Mouse (Mus musculus) kidney, postnatal 4 days (tissue): Measurements from ENCODE around the gene Stxbp6.
"Not testable (repeated sequence)": the region's sequence is repeated elsewhere in the genome, so short reads cannot be mapped to it uniquely, and the experiment has no call there.

Source experiments
- DNase-seq, 2 experiments: peaks; one replicate each; pipeline ENCODE4 v3.0.0; 2021; ENCODE audit warnings: mixed read lengths in 2 of 2

Stxbp6 gene

DNA sequence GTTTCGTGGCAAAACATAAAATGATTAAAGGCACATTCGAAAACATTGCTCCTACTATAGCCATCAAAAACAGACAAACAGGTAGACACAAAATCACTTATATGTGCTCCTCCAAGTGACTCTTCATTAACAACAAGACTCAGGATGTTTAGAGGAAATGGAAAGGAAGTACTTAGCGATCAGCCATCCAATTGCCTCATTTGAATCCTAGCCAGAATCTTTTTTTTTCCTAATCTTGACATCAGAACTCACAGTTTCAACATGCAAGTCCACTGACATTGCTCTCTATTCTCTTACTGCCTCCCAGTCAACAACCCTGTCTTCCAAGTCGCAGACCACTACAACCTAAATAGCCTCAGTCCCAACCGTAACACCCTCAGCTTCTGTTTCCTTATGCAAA is 21.2 kb downstream of the Stxbp6 start:
- DNase-seq, result no peak

DNA sequence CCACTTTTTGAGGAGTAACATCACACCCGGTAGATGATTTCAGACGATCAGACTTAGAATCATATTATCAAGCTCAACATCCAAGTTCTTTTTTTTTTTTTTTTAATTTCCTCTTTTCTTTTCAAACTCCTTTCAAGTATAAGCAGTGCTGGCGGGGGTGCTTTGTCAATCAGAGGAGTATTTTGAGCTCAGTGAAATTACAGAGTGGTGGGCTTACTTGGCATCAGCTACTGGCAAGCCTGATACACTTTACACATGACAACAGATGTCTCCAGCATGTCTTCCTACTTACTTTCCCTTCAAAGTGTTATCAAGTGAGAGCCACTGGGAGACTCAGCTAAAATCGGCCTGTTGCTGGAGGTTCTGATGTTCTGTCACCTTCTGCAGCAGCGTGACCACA is 21.6 kb downstream of the Stxbp6 start:
- DNase-seq, result no peak

DNA sequence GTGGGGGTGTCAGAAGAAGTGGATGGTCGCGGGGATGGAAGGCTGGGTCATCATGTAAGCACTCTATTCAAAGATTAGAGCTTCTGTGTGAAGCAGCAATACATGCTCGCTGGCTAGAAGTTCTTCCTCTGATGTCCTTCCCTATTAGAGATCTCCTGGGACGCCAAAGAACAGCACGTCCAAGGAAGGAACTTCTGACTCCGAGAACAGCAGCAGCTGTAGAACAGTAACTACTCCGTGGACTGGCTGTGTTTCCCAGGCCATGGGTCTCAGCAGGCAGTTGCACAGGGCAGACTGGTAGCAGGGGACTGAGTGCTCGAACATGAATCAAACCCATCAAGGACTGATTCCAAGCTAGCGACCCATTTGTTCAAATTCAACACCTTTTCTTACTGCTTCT is 24.6 kb downstream of the Stxbp6 start:
- no peak for DNase-seq

DNA sequence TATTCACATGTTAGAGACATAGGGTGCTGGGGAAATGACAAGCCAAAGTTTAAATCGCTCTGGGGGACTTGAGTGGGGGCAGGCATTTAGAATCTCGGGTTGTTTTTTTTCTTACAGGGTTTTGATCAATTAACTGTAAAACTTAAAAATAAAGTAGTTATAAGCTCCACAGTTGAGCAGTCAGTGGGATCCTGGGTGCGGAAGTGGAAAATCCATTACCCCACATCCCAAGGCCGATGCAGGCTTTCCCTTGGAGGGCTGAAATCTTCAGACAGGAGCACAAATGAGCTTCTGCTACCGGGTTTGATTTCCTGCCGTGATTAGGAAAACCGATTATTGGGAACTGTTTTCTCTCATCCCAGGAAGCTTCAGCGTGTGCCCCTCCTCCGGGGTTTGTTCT is 26.8 kb downstream of the Stxbp6 start:
- not testable (repeated sequence) for DNase-seq

DNA sequence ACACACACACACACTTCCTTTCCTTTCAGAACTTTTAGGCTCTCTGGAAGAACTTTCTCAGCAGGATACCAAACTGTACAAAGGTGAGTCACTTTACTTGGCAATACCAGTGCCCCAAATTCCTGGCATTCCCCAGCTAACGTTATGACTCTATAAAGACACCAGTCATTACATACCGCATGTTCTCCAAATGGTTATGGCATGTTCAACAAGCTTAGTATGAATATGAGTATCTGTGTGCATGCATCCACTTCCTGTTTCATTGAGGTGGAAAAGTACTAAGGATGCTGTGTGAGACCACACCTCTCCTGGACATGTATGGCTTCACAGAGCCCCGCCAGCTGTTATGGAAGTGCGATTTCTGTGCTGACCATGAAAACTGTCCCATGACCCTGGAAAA is 27.3 kb downstream of the Stxbp6 start:
- DNase-seq, result peak in 1 of 2 experiments; percentile 17

DNA sequence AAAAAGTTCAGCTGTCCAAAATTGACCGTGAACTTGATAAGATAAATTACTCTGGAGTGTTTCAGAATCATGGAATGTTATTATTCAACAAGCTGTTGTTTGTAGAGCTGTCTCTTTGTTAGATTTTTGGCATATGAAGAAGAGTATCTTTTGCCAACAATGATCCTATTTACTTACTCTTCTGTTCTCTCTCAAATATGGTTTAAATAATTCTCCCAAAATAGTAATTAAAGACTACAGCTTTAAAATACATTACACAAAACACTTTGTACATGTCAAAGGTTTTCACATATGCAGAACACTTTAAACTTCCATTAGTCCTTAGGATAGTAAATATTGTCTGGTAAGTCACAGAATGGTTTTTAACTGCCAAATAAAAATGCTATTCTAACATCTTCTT is 29.9 kb downstream of the Stxbp6 start:
- DNase-seq, result no peak

DNA sequence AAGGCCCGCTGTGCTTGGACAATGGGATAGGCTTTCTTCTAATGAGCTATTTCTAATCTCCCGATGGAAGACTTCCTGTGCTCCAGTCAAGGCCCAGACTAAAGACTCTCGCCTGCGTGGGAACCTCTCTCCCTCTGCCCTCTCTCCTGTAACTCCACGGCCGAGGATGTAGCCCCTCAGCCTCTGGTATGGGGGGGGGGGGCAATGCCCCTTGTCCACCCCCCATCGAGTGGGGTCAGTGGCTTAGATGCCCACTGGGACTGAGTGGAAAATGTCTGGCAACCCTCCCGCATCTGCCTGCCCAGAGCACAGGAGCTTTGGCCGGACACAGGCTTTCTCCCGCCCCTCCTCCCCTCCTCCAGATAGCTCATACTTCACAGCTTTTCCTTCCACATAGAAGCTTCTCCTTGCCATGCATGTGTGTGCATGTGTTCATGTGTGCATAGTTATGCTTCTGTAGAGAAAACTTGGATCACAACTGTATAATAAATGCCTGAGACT is 31.9 kb downstream of the Stxbp6 start:
- no peak for DNase-seq

DNA sequence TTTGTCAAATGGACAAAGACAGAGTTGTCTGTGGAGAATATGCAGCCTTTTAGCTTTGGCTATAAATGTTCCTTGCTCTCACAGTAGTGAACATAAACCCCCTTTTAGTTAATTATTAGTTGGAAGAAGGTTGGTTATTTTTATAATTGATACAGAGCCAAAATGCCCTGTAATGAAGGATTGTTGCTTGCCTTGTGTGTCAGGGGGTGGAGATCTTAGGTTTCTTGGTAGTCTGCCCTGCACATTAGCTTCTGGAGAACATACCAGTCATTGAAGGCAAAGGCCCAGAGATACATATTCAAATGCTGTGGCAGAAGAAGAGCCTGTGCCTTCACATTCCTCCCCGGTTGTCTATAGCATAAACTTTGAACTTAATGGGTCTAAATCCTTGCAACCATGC is 37.0 kb downstream of the Stxbp6 start:
- no peak for DNase-seq

DNA sequence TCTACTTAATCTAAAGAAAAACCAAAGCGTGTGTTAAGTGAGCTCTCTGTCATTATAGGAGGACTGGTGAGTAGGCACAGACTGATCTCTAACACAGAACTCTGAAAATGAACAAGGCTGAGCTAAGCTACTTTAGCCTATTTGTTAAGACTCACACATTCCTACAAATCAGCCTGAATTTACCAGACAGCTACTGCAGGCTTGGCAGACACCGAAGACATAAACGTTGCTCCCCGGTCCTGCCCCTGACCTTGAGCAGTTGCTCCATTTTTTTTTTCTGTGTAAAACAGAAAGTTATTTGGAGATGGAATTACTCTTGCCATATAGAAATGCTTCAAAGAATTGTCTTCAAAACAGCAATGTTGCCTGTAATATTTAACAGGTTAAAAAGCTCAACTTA is 37.4 kb downstream of the Stxbp6 start:
- DNase-seq, result no peak

DNA sequence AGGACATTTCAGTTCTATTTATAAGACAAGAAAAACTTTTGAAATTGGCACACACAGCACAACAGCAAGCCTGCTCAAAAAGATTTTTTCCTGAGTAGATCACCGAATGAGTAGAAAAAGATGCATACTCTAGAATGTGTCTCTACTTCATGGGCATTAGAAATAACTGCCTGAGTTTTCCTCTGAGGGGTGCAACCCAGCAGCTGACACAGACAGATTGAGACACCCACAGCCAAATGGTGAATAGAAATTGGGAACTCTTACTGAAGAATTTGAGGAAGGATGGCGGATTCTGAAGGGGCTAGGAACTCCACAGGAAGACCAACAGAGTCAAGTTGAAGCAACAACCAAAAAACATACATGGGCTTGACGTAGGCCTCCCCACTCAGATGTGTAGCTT is 43.8 kb downstream of the Stxbp6 start:
- DNase-seq, result no peak

DNA sequence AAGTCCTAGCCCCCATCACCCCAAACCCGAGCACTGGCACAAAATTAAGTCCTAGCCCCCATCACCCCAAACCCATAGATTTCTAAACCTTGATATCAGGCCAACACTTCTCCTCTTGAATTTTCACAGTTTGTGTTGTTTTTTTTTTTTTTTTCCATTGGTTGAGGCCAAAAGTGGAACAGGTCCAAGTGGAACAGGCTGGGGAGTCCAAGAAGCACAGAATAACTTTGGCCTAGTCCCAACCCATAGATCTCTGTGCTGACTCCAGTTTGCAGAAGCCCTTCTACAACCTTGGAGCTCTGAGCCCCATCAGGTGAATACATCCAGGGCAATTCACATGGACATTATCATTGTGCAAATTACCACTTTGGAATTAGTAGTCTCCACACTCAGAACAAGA is 48.2 kb downstream of the Stxbp6 start:
- DNase-seq, result no peak

DNA sequence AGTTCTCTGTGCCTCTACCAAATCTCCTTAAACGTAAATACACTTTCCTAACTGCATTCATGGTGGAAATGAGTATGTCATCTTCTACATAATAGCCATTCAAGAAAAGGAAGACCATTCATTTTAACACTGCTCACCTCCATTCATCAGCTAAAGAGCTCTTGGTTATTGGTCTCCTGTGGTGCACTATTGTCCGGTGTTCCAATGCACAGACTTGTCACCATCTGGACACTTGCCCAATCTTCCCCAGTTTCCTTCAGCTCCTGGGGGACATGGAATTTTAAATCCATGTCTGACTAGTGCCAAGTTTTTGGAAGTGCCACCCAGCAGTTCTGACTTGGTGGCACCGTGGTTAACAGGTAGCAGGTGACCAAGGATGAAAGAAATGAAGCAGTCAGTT is 54.5 kb downstream of the Stxbp6 start:
- no peak for DNase-seq

DNA sequence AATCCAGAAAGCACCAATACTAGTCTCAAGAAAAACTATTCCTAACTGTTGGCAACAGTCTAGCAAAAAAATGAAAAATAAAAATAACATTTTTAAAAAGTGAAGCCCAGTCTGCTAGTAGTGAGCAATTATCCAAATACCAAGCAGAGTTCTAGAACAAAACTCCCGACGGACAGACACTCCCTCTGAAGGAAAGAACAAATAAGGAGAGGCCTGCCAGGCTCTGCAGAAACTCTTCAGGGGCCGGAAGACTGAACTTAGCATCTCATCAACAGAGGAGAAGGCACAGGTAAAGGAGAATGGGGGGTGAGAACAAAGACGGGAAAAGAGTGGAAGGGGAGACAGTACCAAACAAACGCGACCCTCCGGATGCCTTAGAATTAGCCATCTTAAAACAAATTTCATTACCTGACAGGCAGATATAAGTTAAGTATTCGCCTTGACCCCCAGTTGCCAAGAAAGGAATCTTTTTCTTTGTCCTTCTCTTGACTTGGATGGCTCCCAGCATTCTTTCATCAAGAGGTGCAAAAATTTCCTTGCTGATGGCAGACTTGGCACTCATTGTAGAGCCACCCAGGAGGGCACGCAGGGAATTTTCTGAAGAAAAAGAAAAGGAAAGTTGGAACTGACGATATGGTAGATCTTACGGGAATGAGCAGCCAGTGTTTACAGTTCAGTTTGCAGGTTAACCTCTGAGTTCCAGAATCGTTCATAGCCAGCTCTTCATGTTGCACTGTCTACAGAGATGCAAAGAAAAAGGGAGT is 55.3 kb downstream of the Stxbp6 start:
- DNase-seq, result no peak

DNA sequence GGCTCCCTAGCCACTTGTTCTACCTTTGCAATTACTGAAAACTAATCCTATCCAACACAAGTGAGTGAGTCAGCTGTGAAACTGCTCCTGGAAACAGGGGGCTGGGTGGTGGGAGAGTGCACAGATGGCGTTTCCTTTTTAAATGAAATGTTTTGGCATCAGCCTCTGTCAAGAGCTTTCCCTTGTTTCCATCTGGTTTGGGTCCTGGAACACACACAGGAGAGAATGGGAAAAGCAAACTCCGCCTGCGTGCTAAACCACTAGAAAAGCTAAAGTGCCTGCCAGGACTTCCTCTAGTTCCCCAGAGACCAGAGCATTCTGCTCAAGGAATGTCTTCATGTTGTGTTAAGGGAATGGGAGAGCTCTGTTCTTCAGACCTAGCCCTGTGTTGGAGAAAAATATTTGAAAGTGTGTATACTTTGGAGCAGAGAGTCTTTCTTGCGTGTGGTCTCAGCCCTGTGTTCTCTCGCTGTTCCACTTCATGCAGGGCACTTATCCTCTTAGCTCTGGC is 61.2 kb downstream of the Stxbp6 start:
- DNase-seq, result peak; percentile 30 to 38

DNA sequence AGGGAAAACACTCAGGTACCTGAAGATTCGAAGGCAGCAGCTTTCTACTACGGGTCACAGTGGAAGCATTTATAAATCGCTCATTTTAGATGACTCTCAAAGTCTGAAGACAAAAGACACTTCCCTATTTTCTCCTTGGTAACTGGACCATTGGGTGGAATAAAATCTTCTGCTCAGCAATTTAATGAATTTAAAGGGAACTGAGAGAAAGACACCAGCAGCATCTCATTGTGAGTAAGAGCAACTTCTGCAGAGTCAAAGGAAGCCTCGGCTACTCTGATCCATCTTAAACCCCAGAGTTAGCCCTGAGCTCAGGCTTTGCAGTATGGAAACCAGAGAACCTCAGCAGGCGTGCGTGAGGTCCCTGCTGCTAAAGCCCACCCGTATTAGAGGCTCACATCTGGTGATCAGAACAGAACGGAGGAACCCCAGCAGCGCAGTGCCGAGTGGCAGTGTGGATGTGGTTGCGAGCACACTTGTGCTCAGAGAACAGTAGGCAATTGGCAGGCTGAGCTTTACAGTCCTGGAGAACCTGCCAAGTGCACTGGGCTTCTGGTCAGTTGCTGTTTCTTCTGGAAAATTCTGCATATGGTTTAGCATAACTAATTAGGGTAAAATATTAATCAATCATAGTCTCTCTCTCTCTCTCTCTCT is 62.9 kb downstream of the Stxbp6 start:
- DNase-seq, result peak in 1 of 2 experiments; percentile 28

DNA sequence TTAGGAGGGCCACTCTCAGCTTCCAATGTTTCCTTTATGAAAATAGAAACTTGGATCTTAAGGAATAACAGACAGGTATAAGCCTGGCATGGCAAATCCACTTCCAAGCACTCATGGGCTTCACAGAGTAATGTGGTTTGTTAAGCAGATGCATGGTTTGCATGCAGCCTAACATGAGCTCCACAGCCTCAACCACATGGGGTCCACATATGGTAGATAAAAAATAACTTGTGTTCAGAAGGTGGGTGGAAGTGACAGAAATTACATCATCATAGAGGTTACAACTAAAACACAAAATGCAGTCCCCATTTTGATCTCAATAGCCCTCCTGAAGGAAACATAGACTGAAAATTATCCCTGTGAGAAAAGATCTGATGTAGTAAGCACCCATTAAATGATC is 63.5 kb downstream of the Stxbp6 start:
- DNase-seq, result no peak

DNA sequence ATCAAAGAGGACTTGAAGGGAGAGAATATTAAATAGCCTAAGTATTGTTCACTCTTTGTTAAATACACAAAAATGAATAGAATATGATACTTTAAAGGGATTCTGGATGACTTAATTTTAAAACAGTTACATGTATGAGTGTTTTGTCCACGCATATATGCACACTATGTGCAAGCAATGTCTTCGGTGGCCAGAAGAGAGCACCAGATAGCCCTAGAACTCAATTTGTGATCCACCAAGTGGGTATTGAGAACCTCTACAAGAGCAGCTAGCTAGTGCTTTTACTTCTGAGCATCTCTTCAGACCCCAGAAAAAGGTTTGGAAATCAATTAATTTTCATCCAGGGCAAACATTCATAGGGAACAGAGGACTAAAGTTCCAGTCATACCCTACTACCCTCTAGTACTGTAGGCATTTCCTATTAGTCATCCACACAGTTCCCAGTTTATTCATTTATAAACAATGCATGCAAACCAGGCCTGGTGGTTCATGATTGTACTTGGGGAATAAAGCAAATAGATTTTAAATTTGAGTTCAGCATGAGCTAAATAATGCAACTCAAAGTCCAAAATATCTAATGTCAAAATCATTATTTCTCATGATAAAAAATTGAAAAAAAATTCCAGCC is 64.4 kb downstream of the Stxbp6 start:
- DNase-seq, result peak in 1 of 2 experiments; percentile 12

DNA sequence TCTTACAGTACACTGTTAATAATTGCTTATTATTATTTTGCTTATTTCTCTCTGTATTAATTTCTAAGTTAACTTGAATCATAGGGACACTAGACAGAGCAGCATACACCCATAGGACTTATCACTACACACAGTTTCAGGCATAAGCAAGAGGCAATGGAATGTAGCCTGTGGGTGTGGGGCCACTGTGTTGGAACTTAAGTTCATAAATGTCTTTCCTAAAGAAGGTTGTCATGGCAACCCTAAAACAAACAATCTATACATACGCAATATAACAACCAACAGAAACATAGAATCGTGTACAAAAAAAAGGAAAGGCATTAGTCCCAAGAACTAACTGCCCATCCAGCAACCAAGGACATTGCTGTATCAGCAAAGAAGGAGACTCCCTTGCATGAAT is 67.9 kb downstream of the Stxbp6 start:
- DNase-seq, result no peak

DNA sequence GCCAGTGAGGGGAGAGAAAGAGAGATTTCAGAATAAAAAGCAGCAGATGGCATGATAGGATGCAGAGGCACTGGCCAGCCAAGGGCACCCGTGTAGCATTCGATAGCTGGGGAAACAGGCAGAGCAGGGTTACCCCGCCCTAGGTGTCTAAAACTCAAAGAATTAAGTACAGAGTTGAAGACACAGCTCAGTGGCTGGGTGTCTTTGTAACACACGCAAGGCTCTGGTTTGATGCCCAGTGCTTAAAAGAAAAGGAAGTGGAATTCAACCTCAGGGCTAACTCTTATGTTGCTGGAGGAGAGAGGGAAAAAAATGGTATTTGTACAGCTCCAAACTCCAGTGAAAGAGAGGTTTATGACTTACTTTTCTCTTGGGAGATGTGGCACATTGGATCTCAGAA is 68.5 kb downstream of the Stxbp6 start:
- no peak for DNase-seq

DNA sequence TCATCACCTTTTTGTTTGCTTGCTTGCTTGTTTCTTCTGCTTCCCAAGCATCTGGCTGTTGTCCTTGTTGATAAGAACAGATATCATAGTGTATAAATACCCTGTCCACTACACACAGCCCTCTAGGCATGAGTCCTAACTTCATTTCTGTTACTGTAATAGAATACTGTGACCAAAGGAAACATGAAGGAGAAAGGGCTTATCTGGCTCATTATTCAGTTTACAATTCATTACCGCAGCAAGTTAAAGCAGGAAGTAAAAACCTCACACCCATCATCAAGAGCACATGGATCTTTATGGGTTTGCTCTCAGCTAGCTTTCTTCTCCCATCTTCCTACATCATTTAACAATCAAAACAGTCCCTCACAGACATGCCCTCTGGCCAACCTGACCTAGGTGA is 72.5 kb downstream of the Stxbp6 start:
- DNase-seq, result no peak

DNA sequence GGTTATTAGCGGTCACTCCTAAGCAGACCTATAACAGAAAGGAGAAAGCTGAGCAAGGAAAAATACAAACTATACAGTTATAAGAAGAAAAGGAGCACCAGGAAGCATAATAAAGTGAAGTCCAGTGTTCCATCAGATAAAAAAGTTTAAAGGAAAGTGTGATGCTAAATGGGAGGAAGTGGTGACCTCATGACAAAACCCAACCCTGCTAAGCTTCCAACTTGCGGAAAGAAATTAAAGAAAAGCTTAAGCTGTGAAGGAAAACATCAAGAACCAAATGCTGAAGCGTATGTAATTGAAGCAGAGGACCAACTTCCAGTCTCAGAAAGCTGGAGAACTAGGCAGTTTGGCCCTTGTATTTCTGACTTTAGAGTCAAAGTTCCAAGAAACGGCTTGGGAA is 77.1 kb downstream of the Stxbp6 start:
- no peak for DNase-seq

DNA sequence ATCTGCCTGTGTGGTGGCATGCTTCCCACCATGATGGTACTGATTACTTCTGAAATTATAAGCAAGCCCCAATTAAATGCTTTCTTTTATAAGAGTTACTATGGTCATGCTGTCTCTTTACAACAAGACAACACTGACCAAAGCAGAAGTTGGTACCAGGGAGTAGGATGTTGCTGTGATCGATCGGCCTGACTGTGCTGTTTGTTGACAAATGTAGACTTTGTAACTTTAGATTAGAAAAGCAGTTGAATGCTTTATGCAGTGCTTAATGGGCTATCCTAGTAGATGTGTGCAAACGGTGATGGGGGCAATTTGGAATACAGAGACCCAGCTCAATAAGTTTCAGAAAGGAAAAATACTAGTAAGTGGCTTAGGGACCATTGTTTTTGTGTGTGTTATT is 77.6 kb downstream of the Stxbp6 start:
- DNase-seq, result no peak

DNA sequence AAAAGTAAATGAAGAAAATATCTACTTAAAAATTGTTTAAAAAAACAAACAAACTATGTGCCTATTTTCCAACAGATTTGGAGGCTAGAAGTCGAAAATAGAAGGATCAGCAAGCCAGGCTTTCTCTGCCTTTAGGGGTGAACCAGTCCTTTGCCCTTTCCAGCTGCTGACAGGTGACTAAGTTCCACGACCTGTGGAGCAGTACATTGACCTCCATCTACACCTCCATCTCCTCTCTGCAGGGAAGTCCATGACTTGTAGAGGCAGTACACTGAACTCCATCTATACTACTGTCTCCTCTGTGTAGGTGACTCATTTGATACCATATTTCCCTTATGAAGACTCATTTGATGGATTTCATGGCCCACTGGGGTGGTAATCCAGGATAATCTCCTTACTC is 78.2 kb downstream of the Stxbp6 start:
- no peak for DNase-seq

DNA sequence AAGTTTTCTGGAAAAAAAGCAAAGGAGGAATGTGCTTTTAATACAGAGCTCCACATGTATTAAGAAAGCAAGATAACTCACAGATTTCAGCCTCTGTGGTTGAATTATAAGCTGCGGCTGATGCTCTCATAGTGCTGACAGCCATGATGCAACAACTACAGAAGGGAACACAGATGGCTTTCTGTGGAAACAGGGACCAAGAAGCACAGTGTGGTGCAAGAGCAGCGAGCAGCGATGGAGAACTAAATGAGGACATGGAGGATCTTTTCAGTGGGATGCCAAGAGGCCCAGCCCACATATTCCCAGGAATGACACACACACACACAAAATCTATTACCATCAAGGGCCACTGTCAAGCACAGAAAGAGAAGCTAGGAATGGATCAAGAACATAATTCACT is 81.1 kb downstream of the Stxbp6 start:
- no peak for DNase-seq
